Mouse (Mus musculus): Measurements from ENCODE around the gene Nr3c2. TPM values are rescaled to one million over a fixed set of nuclear protein-coding genes. Genes with fewer than 3 reads are reported as not detected.

Gene Nr3c2
- polyA plus RNA-seq, 1 experiment from 2014 or later, result 6.0 TPM

DNA sequence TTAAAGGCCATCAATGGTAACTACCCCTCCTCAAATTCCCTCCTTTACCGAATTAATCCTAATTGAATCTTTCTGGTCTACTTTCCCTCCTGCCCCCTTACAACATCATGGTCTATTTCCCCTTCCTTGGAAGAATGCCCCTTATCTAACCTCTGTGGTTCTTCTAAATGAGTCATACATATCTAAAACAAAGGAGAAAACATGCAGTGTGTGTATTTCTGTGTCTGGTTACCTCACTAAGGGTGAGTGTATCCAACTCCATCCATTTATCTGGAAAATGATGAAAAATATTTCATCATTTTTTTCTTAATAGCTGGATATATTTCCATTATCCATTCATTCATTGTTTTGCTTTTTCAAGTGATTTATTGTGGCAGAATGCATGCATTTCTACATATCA, 332.0 kb downstream of the Nr3c2 start:
- Histone ChIP-seq H3K27ac (no peak overlapping the region), H3K27me3 (ENCODE audit: control insufficient read depth, insufficient read depth, low read length) (no peaks in the 10 kb centered on the region), H3K9ac (no peak overlapping the region), H3K4me3 (replicated peaks; ENCODE audit: low read length) (no peak overlapping the region), H3K9me3 (ENCODE audit: control insufficient read depth, low read length) (no peaks in the 10 kb centered on the region), H3K4me1 (replicated peaks; ENCODE audit: control insufficient read depth, insufficient read depth, low read length) (no peaks in the 10 kb centered on the region), H3K4me2 (replicated peaks) (no peak overlapping the region), H3K36me3 (replicated peaks; ENCODE audit: control insufficient read depth, insufficient read depth) (no peaks in the 10 kb centered on the region)
- DNase-seq (ENCODE audit: low spot score) (no peak), ATAC-seq (ENCODE audit: low FRiP score) (no peak)
- 77% methylated on average over 1 of the region's 1 CpGs for WGBS

DNA sequence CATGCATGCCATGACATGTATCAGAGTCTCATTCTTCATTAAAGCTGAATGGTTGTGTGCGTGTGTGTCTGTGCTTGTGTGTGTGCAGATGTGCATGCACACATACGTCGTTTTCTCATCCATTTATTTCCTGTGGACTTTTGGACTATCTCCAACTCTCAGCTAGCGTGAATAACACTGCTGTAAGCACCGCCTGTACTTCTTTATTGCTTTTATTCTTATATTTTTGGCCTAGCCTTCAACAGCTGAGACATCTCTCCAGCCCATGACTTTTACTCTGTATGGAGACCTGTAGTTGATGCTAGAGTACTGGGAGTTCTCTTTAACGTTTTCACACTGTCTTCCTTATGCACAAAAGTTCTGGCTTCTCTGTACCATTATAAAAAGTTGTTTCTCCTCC, 332.6 kb downstream of the Nr3c2 start:
- H3K27ac ChIP-seq, result no peak overlapping the region
- ATAC-seq (ENCODE audit: low FRiP score), result no peak
- no peak for DNase-seq (ENCODE audit: low spot score)
- 67% methylated on average over 6 of the region's 6 CpGs for WGBS
- H3K36me3 ChIP-seq (replicated peaks; ENCODE audit: control insufficient read depth, insufficient read depth), result no peaks in the 10 kb centered on the region
- no peak overlapping the region for H3K4me2 ChIP-seq (replicated peaks)
- no peak overlapping the region for H3K9ac ChIP-seq
- H3K4me1 ChIP-seq (replicated peaks; ENCODE audit: control insufficient read depth, insufficient read depth, low read length), result no peaks in the 10 kb centered on the region
- no peak overlapping the region for H3K4me3 ChIP-seq (replicated peaks; ENCODE audit: low read length)
- H3K27me3 ChIP-seq (ENCODE audit: control insufficient read depth, insufficient read depth, low read length), result no peaks in the 10 kb centered on the region
- no peaks in the 10 kb centered on the region for H3K9me3 ChIP-seq (ENCODE audit: control insufficient read depth, low read length)

DNA sequence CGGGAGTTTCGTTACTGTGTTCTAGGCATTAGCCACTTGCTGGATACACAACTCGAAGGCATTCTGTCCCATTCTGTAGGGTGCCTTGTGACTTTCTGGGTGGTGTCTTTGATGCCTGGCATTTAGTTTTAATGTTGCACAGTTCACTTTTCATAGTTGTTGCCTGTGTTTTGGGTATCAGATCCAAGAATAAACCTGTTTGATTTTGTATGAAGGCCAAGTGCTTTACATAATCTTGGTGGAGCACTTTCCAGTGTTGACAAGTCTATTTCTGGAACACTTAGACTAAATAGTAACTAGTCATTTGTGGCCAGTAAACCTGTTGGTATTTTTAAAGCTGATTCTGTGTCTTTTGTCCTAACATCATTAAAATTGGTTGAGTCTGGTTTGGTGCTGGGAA, 333.2 kb downstream of the Nr3c2 start:
- no peak overlapping the region for H3K4me3 ChIP-seq (replicated peaks; ENCODE audit: low read length)
- H3K4me2 ChIP-seq (replicated peaks), result no peak overlapping the region
- no peak overlapping the region for H3K9ac ChIP-seq
- no peak for DNase-seq (ENCODE audit: low spot score)
- H3K36me3 ChIP-seq (replicated peaks; ENCODE audit: control insufficient read depth, insufficient read depth), result no peaks in the 10 kb centered on the region
- ATAC-seq (ENCODE audit: low FRiP score), result no peak
- H3K27me3 ChIP-seq (ENCODE audit: control insufficient read depth, insufficient read depth, low read length), result no peaks in the 10 kb centered on the region
- no peaks in the 10 kb centered on the region for H3K9me3 ChIP-seq (ENCODE audit: control insufficient read depth, low read length)
- WGBS, result 88% methylated on average over 3 of the region's 3 CpGs
- no peaks in the 10 kb centered on the region for H3K4me1 ChIP-seq (replicated peaks; ENCODE audit: control insufficient read depth, insufficient read depth, low read length)
- no peak overlapping the region for H3K27ac ChIP-seq

DNA sequence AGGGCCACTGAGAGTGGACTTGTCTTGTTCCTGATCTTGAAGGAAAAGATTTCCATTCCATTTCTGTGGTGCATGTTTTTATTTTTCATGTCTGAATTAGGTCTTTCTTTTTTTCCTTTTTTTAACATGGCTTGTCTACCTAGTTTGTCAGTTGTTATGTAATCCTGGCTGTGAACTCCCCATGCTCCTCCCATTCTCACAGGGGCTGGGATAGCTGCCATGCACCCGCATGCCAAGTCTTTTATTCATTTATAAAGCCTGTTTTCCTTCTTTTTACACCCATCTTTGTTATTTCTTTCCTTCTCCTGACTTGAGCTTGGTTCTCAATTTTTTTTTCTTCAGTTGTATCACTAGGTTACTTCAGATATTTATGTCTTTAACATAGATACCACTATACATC, 337.5 kb downstream of the Nr3c2 start:
- H3K4me2 ChIP-seq (replicated peaks), result no peak overlapping the region
- no peak overlapping the region for H3K4me3 ChIP-seq (replicated peaks; ENCODE audit: low read length)
- H3K4me1 ChIP-seq (replicated peaks; ENCODE audit: control insufficient read depth, insufficient read depth, low read length), result no peaks in the 10 kb centered on the region
- no peak overlapping the region for H3K27ac ChIP-seq
- H3K9me3 ChIP-seq (ENCODE audit: control insufficient read depth, low read length), result no peaks in the 10 kb centered on the region
- H3K36me3 ChIP-seq (replicated peaks; ENCODE audit: control insufficient read depth, insufficient read depth), result no peaks in the 10 kb centered on the region
- H3K9ac ChIP-seq, result no peak overlapping the region
- DNase-seq (ENCODE audit: low spot score) (no peak), ATAC-seq (ENCODE audit: low FRiP score) (no peak)
- 78% methylated on average over 1 of the region's 1 CpGs for WGBS
- H3K27me3 ChIP-seq (ENCODE audit: control insufficient read depth, insufficient read depth, low read length), result no peaks in the 10 kb centered on the region

DNA sequence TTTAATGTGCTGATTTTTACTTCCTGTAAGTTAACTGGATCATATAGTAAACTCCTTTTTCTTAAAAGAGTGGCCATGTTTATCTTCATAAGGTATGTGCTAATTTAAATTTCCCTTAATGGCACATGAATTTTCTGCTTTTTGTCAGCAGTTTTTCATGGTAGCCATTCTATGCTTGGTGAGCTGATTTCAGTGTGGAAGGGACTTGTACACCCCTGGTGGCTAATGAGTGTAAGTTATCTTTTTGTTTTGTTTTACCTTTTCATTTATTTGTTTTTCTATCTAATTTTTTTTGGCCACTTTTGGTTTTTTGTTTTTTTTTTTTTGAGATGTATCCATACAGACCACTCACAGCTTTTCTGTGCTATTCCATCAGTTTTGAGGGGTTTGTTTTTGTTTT, 340.2 kb downstream of the Nr3c2 start:
- Histone ChIP-seq H3K36me3 (replicated peaks; ENCODE audit: control insufficient read depth, insufficient read depth) (no peaks in the 10 kb centered on the region), H3K4me3 (replicated peaks; ENCODE audit: low read length) (no peak overlapping the region), H3K4me2 (replicated peaks) (no peak overlapping the region), H3K27ac (no peak overlapping the region), H3K4me1 (replicated peaks; ENCODE audit: control insufficient read depth, insufficient read depth, low read length) (no peaks in the 10 kb centered on the region), H3K27me3 (ENCODE audit: control insufficient read depth, insufficient read depth, low read length) (no peaks in the 10 kb centered on the region), H3K9ac (no peak overlapping the region), H3K9me3 (ENCODE audit: control insufficient read depth, low read length) (no peaks in the 10 kb centered on the region)
- ATAC-seq (ENCODE audit: low FRiP score), result no peak
- no peak for DNase-seq (ENCODE audit: low spot score)

DNA sequence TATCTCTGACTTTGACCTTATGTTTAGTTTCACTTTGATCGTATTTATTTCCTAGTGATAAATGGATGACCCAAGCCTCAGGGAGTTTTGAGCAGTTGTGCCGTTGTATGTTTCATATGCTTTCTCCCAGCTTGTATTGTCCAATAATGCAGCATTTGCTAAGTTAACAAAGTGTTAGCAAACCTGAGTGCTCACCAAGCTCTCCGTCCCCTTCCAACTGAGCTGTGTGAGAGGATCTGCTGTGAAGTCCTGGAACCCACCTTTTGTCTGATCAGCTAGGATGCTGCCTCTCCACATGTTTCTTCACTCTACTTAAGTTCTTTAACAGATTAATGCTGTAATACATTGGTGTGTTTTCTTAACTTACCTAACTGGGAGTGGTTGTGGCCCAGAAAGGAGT, 342.1 kb downstream of the Nr3c2 start:
- H3K4me1 ChIP-seq (replicated peaks; ENCODE audit: control insufficient read depth, insufficient read depth, low read length), result no peaks in the 10 kb centered on the region
- DNase-seq (ENCODE audit: low spot score) (no peak), ATAC-seq (ENCODE audit: low FRiP score) (no peak)
- no peak overlapping the region for H3K4me2 ChIP-seq (replicated peaks)
- H3K9me3 ChIP-seq (ENCODE audit: control insufficient read depth, low read length), result no peaks in the 10 kb centered on the region
- H3K27ac ChIP-seq, result no peak overlapping the region
- H3K9ac ChIP-seq, result no peak overlapping the region
- no peak overlapping the region for H3K4me3 ChIP-seq (replicated peaks; ENCODE audit: low read length)
- H3K36me3 ChIP-seq (replicated peaks; ENCODE audit: control insufficient read depth, insufficient read depth), result no peaks in the 10 kb centered on the region
- WGBS, result 91% methylated on average over 3 of the region's 3 CpGs
- no peaks in the 10 kb centered on the region for H3K27me3 ChIP-seq (ENCODE audit: control insufficient read depth, insufficient read depth, low read length)

DNA sequence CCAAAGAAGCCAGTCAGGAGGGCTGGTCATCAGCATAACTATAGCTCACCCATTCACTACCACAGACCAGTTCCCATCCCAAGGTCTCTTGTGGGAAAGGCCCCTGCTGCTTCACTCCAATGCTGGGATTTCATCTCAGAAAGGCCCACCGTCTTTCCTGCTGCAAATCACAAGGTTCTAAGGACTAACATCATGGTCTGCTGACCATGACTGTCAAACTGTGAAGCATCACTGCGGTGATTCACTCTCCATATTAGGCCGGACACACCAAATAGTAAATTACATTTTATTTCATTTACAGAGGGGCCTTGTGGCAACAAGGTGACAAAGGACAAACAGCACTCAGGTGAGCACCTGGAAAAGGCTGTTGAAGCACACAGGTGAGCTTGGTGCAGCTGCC, 350.9 kb downstream of the Nr3c2 start:
- Histone ChIP-seq H3K9ac (no peak overlapping the region), H3K4me3 (replicated peaks; ENCODE audit: low read length) (no peak overlapping the region), H3K27me3 (ENCODE audit: control insufficient read depth, insufficient read depth, low read length) (no peaks in the 10 kb centered on the region), H3K4me2 (replicated peaks) (no peak overlapping the region), H3K36me3 (replicated peaks; ENCODE audit: control insufficient read depth, insufficient read depth) (no peaks in the 10 kb centered on the region), H3K9me3 (ENCODE audit: control insufficient read depth, low read length) (no peaks in the 10 kb centered on the region), H3K4me1 (replicated peaks; ENCODE audit: control insufficient read depth, insufficient read depth, low read length) (no peaks in the 10 kb centered on the region), H3K27ac (no peak overlapping the region)
- no peak for ATAC-seq (ENCODE audit: low FRiP score)
- no peak for DNase-seq (ENCODE audit: low spot score)
- WGBS, result 72% methylated on average over 3 of the region's 3 CpGs

DNA sequence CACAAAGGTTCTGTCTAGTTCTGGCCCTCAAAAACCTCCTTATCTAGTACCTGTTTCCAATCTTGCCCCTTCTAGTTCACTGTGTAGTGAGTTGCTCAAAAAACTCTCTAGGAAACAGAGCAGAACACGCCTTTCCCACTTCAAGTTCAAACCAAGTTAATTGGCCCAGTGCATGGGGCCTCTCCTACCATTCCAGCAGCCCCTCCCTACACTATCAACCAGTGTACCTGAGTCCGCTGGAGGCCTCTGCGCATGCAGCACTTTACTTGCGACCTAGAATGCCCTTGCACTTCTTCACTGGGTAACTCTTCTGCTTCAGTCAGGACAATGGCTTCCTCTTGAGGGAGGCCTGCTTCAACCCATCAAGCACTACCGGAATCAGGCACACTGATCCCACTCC, 351.9 kb downstream of the Nr3c2 start:
- H3K9ac ChIP-seq, result no peak overlapping the region
- H3K4me3 ChIP-seq (replicated peaks; ENCODE audit: low read length), result no peak overlapping the region
- H3K27me3 ChIP-seq (ENCODE audit: control insufficient read depth, insufficient read depth, low read length), result no peaks in the 10 kb centered on the region
- no peaks in the 10 kb centered on the region for H3K9me3 ChIP-seq (ENCODE audit: control insufficient read depth, low read length)
- H3K36me3 ChIP-seq (replicated peaks; ENCODE audit: control insufficient read depth, insufficient read depth), result no peaks in the 10 kb centered on the region
- ATAC-seq (ENCODE audit: low FRiP score) (no peak), DNase-seq (ENCODE audit: low spot score) (no peak)
- 95% methylated on average over 5 of the region's 5 CpGs for WGBS
- H3K4me2 ChIP-seq (replicated peaks), result no peak overlapping the region
- H3K4me1 ChIP-seq (replicated peaks; ENCODE audit: control insufficient read depth, insufficient read depth, low read length), result no peaks in the 10 kb centered on the region
- H3K27ac ChIP-seq, result no peak overlapping the region

DNA sequence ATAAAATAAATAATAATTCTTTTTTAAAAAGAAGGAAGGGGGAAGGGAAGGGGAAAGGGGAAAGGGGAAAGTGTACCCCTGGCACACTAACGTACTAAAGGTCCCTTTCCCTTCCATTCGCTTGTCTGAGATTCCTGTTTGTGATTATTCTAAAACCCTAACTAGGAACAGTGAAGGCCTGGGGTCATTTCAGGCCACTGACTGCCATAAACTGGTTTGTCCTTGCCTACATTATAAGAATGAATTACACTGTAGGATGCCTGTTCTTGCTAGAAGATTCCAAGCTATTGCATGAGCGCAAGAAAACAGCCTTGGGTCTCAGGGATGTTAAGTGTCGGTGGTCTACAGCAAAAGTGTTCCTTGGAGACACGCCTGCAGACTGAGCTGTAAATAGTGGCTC, 355.2 kb downstream of the Nr3c2 start:
- no peaks in the 10 kb centered on the region for H3K4me1 ChIP-seq (replicated peaks; ENCODE audit: control insufficient read depth, insufficient read depth, low read length)
- ATAC-seq (ENCODE audit: low FRiP score), result no peak
- H3K27me3 ChIP-seq (ENCODE audit: control insufficient read depth, insufficient read depth, low read length), result no peaks in the 10 kb centered on the region
- H3K4me2 ChIP-seq (replicated peaks), result no peak overlapping the region
- H3K36me3 ChIP-seq (replicated peaks; ENCODE audit: control insufficient read depth, insufficient read depth), result no peaks in the 10 kb centered on the region
- H3K4me3 ChIP-seq (replicated peaks; ENCODE audit: low read length), result no peak overlapping the region
- no peak overlapping the region for H3K27ac ChIP-seq
- H3K9ac ChIP-seq, result no peak overlapping the region
- no peak for DNase-seq (ENCODE audit: low spot score)
- WGBS, result 84% methylated on average over 5 of the region's 5 CpGs
- H3K9me3 ChIP-seq (ENCODE audit: control insufficient read depth, low read length), result no peaks in the 10 kb centered on the region

DNA sequence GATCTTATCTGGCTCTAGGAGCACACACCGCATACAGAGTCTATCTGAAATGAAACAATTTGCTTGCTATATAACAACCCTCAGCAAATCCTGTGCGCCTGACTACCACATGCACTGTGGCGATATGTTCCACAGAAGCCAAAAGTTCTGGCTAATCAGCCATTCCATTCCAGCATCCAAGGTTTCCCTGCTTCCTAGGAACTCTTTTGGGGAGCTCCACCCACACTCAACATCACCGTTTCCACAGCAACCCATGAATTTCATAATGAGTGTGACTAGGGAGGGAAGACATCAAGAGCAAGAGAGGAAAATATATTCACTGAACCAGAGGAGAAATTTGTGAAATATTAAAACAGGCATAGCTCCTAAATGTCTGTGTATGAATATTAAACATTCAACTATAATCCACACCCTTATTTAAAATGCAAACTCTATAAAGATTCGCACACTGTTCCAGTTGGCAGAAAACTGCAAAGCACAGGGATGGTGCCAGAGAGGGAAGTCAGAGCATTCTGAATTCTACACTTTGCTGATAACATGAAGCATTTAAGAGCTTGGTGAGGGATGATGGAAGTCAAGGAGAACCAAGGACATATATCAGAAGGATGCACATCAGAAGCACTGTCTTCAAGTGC, 357.3 kb downstream of the Nr3c2 start:
- no peak overlapping the region for H3K9ac ChIP-seq

More for the DNA sequence above, 357.3 kb downstream of the Nr3c2 start:
- no peaks in the 10 kb centered on the region for H3K4me1 ChIP-seq (replicated peaks; ENCODE audit: control insufficient read depth, insufficient read depth, low read length)
- WGBS, result 92% methylated on average over 5 of the region's 5 CpGs
- no peak for ATAC-seq (ENCODE audit: low FRiP score)
- no peaks in the 10 kb centered on the region for H3K27me3 ChIP-seq (ENCODE audit: control insufficient read depth, insufficient read depth, low read length)
- no peaks in the 10 kb centered on the region for H3K36me3 ChIP-seq (replicated peaks; ENCODE audit: control insufficient read depth, insufficient read depth)
- no peaks in the 10 kb centered on the region for H3K9me3 ChIP-seq (ENCODE audit: control insufficient read depth, low read length)
- no peak overlapping the region for H3K27ac ChIP-seq
- no peak overlapping the region for H3K4me2 ChIP-seq (replicated peaks)
- peak; percentile 25 for DNase-seq (ENCODE audit: low spot score)
- no peak overlapping the region for H3K4me3 ChIP-seq (replicated peaks; ENCODE audit: low read length)

Data from hindbrain, embryonic 14.5 days (tissue).